Mouse (Mus musculus) ES-E14 (cell line): ENCODE results near the gene Coq7. TPM values are rescaled to one million over a fixed set of nuclear protein-coding genes. Genes with fewer than 3 reads are reported as not detected.

ENCODE experiments used
- DNase-seq: peaks from one replicate; pipeline ENCODE4 v3.0.0-alpha.2; 2013; ENCODE audit warnings: low read depth, low spot score
- H3K27ac ChIP-seq: 2 replicates; pipeline ENCODE4 v1.5.1; 2012; ENCODE audit warnings: low read depth, mild to moderate bottlenecking, low read length, moderate library complexity, mixed read lengths; ENCODE audit not compliant: poor library complexity, insufficient read depth, severe bottlenecking
- H3K36me3 ChIP-seq: 2 replicates; pipeline ENCODE4 v1.6.1; 2012; ENCODE audit warnings: mild to moderate bottlenecking, low read length, moderate library complexity, mixed read lengths; ENCODE audit not compliant: control insufficient read depth, poor library complexity, insufficient read depth, severe bottlenecking
- H3K4me1 ChIP-seq, 2 experiments: fragments of 150-350 bp in 1 of 2; sonication (generic) in 1 of 2; 2 replicates each; pipeline ENCODE4 v1.6.1; 2012; ENCODE audit warnings: low read length in 2 of 2, mild to moderate bottlenecking in 1 of 2, mixed read lengths in 1 of 2; ENCODE audit not compliant: control insufficient read depth in 2 of 2, insufficient read depth in 2 of 2, poor library complexity in 1 of 2
- H3K4me3 ChIP-seq, 2 experiments: fragments of 150-350 bp in 1 of 2; sonication (generic) in 1 of 2; 2 replicates each; pipeline ENCODE4 v1.5.1; 2012; ENCODE audit warnings: low read length in 2 of 2, low read depth in 1 of 2, mild to moderate bottlenecking in 1 of 2, mixed read lengths in 1 of 2; ENCODE audit not compliant: insufficient read depth in 1 of 2, poor library complexity in 1 of 2, severe bottlenecking in 1 of 2
- H3K9ac ChIP-seq: 2 replicates; pipeline ENCODE4 v1.6.1; 2012; ENCODE audit warnings: low read depth, mild to moderate bottlenecking, low read length, mixed read lengths; ENCODE audit not compliant: poor library complexity, insufficient read depth, severe bottlenecking
- H3K9me3 ChIP-seq: fragments of 150-350 bp; sonication (generic); 2 replicates; pipeline ENCODE4 v1.6.1; 2012; ENCODE audit warnings: low read depth, mild to moderate bottlenecking, low read length; ENCODE audit not compliant: control insufficient read depth, insufficient read depth
- CHD2 ChIP-seq: IDR thresholded peaks from 2 replicates; pipeline ENCODE4 v1.6.1; 2014; ENCODE audit warnings: mild to moderate bottlenecking, low read depth, low read length, inconsistent platforms
- HCFC1 ChIP-seq: IDR thresholded peaks from 2 replicates; pipeline ENCODE4 v1.6.1; 2012; ENCODE audit warnings: low read length, inconsistent platforms, borderline replicate concordance; ENCODE audit not compliant: insufficient read depth
- MAFK ChIP-seq: IDR thresholded peaks from 2 replicates; pipeline ENCODE4 v1.6.1; 2014; ENCODE audit warnings: mild to moderate bottlenecking, low read depth, low read length, inconsistent platforms; ENCODE audit not compliant: insufficient read depth
- ZC3H11A ChIP-seq: IDR thresholded peaks from 2 replicates; pipeline ENCODE4 v1.6.1; 2012; ENCODE audit warnings: low read depth, mild to moderate bottlenecking, inconsistent platforms, low read length, borderline replicate concordance
- ZNF384 ChIP-seq: IDR thresholded peaks from 2 replicates; pipeline ENCODE4 v1.6.1; 2012; ENCODE audit warnings: low read depth, low read length, inconsistent platforms
- in situ Hi-C, 2 experiments: fragments of 600-800 bp; cut with MboI; formaldehyde crosslinking; loops; one replicate each; pipeline ENCODE4 v1.15.1; 2025; ENCODE audit warnings: low sequenced_read_pairs in 2 of 2, inconsistent platforms in 1 of 2; ENCODE audit not compliant: unreplicated experiment in 2 of 2
- total RNA-seq: library from RNA; depleted of rRNA; stranded (reverse); fragments of 300-350 nt; gene quantifications from 2 replicates; pipeline ENCODE4 v1.2.3, GENCODE M21; 2012; rRNA removed

Coq7 gene
- total RNA-seq, 1 experiment: 63.7 TPM

- TF ChIP-seq HCFC1 (no peak), ZNF384 (no peak), ZC3H11A (no peak), CHD2 (no peak), MAFK (no peak)
- Histone ChIP-seq H3K9ac (no peak overlapping the region), H3K36me3 (no peaks in the 10 kb centered on the region), H3K4me3 (no peak overlapping the region), H3K4me1 (peaks cover 0 to 2% of the 10 kb centered on the region in 2 experiments; a peak in 1 of 4 replicates), H3K27ac (no peak overlapping the region), H3K9me3 (no peaks in the 10 kb centered on the region)
- in situ Hi-C loops: no loop called here
- DNase-seq: no peak
Measured at GRCm38 (mm10) chr7:118461400-118462136, 71.6 kb downstream of the Coq7 start.

Other genes starting within 250 kb of the Coq7 start
- gene Syt17, start 85.1 kb downstream of the Coq7 start, total RNA-seq: 0.53 and 0.67 TPM in 2 replicates
- gene Itpripl2, start 41.4 kb downstream of the Coq7 start, total RNA-seq: 3.3 and 9.7 TPM in 2 replicates
- gene Tmc7, start 51.4 kb upstream of the Coq7 start, total RNA-seq: 2.7 and 2.9 TPM in 2 replicates
- 0.80 and 0.90 TPM in 2 replicates for gene Tmc5, start 63.9 kb upstream of the Coq7 start, total RNA-seq
- gene Gde1, start 172.4 kb upstream of the Coq7 start, total RNA-seq: 57.6 and 70.7 TPM in 2 replicates
- 25.8 and 28.6 TPM in 2 replicates for gene Ccp110, start 179.2 kb upstream of the Coq7 start, total RNA-seq
- 36.8 and 49.2 TPM in 2 replicates for gene Vps35l, start 206.9 kb upstream of the Coq7 start, total RNA-seq